Comparison of ENCODE assay signal across 1 mouse cellular context in the genomic region with DNA sequence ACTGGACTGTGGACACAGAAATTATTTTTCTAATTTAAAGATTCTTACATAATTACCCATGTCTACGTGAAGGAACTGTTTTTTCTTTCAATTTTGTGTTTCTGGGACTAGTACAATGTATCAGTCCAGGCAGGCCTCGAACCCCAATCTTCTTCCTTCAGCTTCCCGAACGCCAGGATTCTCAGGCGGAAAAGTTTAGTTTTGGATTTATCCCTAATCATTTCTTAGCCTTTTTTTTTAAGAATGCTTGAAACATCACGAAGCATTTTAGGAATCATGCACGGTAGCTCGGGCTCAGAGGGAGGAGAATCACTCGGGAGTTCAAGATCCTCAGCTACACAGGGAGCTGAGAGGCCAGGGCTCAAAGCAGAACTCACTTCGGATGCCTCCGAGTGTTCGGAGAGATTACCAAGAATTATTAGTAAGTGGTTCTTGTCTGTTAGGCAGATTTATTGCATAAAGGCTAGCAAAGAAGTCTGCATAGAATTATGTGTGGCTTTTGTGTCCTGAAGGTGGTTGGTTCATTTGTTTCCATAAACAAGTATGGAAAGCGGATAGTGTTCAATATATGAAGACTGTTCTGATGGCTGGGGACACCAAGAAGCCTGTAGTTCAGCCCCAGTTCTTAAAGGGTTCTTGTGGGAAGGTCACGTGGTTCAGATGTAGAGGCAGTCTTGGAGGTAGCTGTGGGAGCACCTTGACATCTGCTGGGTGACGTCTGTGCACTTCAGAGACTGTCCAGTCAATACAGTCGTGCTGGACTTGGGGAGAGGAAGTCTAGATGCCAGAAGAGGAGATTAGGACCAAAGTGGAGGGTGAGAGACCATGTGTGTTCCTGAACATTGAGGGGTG.
TF ChIP-seq lines count a peak whose summit lies in the region.

No protein-coding gene starts in this region.

TF ChIP-seq in MEL, 35 proteins besides CTCF, POLR2A, EP300 and RAD21 (continued from another document):
- TF ChIP-seq NELFE (IDR thresholded peaks at IDR 0.05; ENCODE audit: low read depth, low read length) = no peak
- TF ChIP-seq USF1 (IDR thresholded peaks at IDR 0.05; ENCODE audit: low read depth, low read length) = peak; percentile 94
- TF ChIP-seq USF2 (IDR thresholded peaks at IDR 0.05; ENCODE audit: borderline replicate concordance in 1 of 2, insufficient read depth in 1 of 2, low read depth in 1 of 2, low read length in 2 of 2) = peak; percentile 40 to 75; a peak in 3 of 4 replicates
- TF ChIP-seq POLR2AphosphoS2 (IDR thresholded peaks at IDR 0.05; ENCODE audit: low read length) = peak; percentile 66
- no peak for TF ChIP-seq ELF1 (IDR thresholded peaks at IDR 0.05; ENCODE audit: low read depth, low read length)
- peak; percentile 80 for TF ChIP-seq MAX (IDR thresholded peaks at IDR 0.05; ENCODE audit: low read length)
- TF ChIP-seq SIN3A (IDR thresholded peaks at IDR 0.05; ENCODE audit: low read length) = peak; percentile 47; the same call in 1 of the 2 replicates
